Mouse (Mus musculus) fibroblast of lung, adult 2 months (primary cell): ENCODE measurements at regions not wholly inside any gene's neighbourhood (a gene's known extent, or its start where the extent isn't known, plus 50 kb on each side); places are given as distances from the start of the nearest gene placed in this dataset.

Source experiments
- DNase-seq: peaks from one replicate; pipeline ENCODE4 v3.0.0-alpha.2; 2011; ENCODE audit warnings: low read depth

DNA sequence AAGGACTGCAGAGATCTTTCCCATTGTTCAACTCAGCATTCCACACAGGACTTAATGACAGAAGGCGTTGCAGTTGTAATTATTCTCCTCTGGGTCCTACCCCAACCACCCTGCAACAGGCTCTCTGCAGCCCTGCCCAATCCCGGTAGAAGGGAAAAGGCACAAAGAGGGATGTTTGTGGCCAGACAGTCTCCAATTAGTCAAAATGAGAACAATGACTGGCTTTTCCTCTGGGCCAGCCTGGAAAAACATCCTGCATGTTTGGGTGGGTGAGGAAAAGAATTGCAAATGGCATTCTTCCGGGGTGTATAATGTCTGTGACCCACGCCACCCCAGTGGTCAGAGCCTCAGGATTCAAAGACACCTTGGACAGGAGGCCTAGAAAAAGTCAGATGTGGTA lies 168.8 kb upstream of the Spag17 start:
- DNase-seq = peak; percentile 22

DNA sequence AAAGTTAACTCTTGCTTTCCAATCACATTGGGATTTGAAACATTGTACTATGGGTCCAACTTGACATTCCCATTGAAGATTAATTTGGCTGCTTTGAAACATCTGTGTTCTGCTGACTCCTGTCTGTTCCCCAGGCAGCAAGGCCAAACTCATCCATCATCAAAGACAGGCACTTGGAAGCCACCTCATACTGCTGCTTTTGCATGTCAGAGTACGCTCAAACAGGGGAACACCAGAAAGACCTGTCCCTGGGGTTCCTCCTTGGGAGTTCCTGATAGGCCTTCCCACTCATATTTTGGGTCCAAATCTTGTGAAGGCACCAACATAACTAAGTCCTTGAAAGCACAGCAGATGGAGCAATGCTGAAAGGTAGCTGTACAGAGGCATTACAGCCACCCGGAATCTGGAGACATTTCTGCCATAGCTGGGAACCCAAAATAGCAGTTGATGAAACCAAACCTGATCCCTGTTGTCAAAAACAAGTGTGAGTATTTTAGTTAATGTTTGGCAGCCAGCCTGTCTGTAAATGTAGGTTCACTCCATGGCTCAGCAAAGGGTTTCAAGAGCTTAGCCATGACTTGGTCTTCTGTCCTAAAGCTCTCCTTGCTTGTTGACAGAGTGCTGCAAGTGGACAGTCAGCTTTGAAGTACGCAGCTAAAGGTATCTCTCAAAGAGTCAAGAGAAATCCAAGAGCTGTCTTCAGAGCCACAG lies 147.0 kb upstream of the Spag17 start:
- DNase-seq = no peak

DNA sequence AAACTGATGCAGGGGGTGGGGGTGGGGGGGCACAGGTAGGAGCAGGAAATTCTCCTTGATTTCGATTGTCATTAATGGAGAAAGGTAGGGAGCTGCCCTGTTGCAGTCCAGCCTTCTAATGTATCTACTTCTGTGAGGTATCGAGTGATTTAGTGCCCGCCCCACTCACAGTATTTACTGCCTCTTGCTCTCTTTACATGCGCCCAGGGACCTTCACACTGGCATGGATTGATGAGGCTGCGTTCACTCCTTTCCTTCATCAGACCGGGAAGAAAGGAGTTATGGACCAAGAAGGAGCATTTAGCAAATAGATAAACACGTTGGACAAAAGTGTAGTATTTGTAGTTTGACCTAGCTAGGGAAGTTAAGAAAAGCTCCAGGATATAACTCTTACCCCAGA lies 145.6 kb upstream of the Spag17 start:
- no peak for DNase-seq

DNA sequence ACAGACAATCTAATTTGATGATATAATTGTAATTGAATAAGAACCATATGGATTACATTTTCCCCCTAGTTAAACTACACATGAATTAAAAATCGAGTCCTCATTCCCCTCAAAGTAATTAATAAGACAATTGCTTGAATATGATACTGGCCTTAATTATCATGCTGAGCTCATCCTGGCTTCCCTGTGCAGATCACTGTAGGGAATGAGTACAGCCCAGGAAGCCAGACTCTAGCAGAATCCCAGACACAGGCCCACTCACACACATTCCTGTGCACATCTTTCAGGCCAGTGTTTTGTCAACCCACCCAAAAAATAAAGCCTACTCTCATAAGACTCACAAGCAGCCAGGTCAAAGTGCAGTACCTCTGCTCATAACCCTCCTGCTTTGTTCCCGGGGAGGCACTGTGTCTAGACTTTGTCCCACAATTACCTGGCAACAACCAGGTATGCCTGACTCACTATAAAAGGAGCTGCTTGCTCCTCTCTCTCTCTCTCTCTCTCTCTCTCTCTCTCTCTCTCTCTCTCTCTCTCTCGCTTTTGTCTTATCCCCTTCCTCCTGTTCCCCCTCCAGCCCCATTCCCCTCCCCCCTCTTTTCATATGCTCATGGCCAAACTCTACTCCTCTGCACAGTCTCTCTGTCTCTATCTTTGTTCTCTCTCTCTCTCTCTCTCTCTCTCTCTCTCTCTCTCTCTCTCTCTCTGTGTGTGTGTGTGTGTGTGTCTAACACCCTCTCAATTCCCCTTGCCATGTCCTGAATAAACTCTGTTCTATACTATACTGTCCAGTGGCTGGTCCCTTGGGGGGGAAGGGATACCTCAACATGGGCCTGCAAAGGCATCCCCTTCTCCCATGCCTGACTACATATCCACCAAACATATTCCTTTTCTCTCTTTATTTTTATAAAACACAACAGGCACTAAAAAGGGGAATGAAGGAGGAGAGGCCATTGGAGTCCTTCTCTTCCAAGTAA lies 143.7 kb upstream of the Spag17 start:
- DNase-seq = no peak

DNA sequence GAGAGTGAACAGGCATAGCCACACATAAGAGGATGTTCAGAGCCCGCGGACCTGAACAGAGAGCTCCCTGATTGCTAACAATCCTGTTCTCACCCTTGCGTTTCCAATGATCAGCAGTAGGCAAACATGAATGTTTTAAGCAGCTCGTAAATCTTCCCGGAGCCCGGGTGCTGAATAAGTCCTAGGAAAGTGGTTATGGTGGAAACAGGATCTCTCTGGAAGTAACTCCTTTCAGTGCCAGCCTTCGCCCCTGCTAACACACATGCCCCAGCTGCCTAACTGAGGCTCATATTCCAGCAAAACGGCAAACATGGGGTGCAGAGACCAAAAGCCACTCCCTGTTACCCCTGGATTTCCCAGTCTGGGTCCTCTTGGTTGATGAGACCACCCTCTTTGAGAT lies 135.5 kb upstream of the Spag17 start:
- no peak for DNase-seq

DNA sequence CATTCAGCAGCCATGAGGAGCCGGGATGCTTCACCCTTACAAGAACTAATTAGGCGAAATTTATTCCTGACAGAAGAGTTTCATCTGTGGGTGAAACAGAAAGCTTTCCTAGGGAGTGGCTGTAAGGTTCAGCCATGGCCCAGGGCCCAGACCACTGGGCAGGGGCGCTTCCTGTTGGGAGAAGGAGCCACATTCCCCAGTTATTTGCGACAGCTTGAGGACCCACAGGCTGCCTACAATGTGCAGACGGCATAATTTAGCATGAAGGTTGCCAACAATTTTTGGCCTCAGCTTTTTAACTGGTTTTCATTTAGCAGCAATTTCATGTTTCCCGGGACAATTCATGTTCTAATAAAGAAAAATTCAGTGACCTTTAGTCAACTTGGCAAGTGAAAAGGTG lies 106.7 kb upstream of the Spag17 start:
- DNase-seq = peak; percentile 24

DNA sequence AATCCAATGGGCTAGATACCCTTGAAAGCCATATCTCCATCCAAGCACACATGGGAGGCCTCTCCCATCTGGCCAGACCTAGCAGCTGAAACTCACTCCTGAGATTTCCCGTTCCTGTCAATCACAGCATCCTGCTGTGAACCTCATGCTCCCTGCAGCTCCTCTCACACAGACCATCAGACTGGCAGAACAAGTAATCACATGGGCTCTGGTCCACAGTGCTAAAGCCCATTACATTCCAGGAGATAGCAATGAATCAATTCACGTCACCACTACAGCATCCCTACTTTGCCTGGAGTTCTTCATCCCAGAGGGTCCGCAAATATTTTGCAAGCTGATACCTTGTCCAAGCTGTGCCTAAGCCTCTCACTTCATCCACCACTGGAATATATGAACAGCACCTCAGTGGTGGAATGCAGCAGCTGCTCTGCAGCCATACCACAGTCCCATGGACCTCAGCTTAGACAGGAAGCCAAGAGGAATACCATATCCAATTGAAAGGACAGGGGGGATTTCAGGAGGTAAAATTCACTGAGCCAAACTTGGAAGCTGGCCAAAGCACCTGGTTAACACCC lies 99.2 kb upstream of the Spag17 start:
- DNase-seq = no peak

DNA sequence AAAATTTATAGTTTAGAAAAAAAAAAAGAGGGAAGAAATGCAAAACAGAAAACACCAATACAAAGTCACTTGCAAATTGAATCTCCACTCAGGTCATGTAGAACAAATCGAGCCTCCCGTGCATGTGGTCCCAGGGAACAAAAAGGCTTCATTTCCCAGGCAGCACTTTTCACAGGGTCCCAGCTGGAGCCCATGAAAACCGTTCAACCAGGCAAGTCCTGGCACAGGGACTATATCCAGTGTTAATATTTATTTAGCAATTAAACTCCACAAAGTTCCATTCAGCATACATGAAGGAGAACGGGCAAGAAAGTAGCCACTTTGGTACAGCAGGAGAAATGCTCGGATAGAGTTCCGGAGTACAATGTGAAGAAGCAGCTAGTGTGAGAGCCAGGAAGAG lies 93.9 kb upstream of the Spag17 start:
- no peak for DNase-seq

DNA sequence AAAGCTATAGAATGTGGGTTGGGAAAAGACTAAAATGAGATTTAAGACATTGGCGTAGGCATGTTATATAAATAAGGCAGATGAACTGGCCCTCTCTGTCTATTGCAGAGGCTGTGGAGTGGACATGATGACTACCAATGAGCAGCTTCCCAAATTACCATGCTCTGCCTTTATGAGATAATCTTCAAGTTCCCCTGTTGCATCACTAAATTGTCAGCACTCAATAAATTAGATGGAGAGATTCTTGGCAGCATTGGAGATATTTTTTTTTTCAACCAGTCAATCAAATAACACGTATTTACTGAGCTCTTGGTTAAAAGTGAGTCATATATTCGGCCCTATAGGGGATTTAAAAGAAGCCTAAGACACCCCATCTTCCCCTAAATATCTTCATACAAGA lies 91.6 kb upstream of the Spag17 start:
- DNase-seq = no peak

DNA sequence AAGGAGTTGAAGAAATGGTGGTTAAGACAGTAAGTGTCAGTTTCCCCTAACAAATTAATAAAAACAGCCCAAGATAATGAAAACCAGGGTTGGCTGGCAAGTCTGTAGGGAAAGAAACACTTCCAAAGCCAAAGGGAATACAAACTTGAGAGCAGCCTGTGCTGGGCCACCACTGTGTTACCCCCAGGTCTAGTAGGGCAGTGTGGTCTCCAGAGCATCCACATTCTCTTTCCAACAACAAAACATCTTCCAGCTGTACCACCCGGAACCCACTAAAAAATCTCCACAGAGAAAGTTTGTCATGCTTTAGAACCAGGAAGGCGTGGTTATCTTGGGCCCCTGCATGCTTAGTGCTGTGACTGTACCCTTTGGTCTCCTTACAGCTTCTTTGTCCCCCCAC lies 89.4 kb upstream of the Spag17 start:
- DNase-seq = no peak

DNA sequence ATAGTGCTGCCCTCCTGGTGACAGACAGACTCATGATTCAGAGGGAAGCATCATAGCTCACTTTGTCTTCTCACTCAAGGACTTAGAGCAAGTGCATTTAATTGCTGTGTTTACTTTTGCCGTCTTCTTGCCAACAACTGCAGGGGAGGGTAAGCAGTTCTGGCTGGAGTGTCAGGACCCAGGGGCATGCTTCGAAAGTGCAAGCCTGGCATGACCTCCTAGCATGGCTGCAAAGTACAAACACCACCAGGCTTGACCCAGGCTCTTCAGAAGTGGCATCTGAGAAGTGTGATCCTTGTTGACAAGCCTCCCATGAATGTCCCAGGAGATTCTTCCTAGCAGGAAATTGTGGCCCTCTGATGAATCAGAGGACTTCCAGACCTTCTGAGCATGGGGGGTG lies 87.4 kb upstream of the Spag17 start:
- DNase-seq = no peak

DNA sequence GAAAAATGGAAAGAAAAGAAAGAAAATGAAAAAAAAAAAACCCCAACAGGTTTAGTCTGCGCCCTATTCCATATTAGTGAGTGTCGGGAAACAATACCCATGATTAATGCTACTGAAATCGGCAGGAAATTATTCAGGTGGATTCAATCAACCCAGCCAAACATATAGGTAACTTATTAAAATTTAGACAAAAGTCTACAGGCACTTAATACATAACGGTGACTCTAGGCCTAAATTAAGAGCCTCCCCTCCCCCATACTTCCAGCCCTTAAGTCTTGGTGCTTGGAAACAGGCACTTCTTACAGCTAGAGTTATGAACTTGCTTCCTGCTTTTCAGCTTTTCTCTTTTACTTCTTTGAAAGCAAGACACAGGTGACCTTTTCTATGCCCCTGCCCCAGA lies 74.7 kb upstream of the Spag17 start:
- DNase-seq = no peak

DNA sequence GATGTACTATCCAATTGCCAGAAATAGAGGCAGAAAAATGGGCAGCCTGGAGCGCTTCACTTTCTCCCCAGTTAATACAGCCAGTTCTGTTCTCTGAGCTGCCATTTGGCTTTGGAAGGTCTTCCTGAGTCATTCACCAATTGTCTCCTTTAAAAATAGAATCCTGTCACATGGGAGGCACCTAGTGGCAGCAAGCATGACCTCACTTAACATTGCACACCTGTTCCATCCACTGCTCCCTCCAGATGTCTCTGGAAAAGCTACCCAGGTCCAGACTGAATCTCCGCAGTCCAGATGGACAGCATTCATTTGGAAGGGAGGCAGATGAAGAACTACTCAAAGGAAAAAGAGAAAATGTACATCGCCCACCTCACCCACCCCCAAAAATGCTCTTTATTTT lies 73.9 kb upstream of the Spag17 start:
- no peak for DNase-seq

DNA sequence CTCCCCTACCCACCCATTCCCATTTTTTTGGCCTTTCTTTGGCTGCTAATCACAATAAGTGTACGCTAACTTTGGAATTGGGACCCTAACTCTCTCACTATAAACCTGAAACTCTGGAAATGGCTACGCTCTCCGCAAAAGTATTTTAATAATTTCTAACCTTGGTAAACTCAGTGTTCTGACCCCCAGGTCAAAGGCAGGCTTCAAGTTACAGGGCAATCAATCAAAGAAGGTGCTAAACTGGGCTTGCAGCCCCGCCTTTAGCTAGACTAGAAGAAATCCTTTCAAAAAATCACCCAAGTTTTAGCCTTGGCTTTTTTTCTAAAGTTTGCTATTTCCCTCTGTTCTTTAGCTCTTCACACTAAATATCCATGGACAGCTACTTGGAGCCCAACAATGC lies 72.4 kb upstream of the Spag17 start:
- no peak for DNase-seq

DNA sequence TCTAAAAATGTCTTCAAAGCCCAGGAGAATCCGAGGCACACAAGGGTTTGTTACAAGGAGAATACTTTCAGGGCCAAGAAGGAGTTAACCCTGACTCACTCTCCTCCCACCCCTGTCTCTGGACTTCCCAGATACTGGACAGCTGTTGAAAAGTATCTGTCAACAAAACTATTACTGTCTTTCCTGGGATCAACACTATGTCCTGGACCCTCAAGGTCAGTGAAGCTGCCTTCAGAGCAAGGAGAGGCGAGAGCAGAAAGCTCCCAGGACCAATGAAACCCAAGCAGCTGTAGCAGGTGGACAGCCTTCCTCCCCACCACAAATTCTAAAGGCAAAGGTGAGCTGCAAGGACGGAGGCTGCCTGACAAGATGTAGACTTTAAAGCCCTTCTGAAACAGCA lies 70.1 kb upstream of the Spag17 start:
- no peak for DNase-seq

DNA sequence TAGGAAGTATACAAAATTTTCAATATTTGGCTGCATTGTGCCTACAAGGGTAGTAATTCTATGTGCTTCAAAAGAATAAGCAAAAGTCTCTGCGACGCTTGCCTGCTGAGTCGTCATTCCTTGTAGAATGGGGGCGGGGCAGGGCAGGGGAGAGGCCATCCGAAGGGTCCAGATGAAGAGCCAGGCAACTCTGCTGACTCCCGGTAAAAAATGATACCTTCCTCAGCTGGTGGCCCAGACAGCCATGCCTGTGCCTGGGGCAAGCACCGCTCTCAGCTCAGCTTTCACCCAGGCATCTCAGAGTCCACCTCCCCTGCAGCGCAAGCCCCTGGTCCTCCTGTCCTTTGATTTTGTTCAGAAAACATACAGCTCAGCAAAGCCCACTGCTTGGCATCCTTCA lies 67.2 kb upstream of the Spag17 start:
- DNase-seq = no peak

DNA sequence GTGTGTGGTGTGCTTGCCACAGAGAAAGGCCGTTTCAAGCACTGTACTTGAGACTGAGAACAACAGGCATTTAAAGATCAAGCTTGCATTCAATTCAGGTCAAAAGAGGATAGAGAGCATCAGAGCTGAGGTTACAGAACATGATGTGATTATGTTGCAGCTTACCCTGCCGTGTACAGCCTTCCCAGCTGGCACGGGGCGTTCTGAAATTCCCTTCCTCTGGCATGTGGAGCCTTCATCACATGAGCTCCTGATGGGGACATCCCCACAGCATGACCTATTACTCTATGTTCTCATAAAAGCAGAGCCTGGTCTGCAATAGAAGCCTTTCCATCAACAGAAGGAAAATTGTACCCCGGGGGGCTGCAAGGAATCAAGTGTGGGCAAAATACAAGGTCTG lies 62.5 kb upstream of the Spag17 start:
- DNase-seq = no peak

DNA sequence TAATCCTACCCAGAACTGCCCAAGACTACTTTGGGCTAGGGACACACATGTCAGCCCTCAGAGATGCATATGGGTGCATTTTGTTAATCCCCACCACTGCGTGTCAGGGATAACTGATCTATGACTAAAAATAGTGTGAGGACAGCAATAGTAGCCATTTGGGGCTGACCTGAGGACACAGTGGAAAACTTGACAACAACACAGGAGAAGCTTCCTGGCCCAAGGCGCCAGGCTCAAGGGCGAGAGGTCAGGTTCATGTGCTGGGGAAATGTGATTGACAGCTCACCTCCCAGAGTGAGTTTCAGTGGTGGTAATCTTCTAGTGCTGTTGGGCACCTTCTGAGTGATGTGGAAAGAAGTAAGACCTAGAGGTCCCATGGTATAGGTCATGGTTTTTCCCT lies 62.0 kb upstream of the Spag17 start:
- DNase-seq = no peak
